Mouse (Mus musculus) brain, embryonic 14.5 days (tissue): ENCODE results near the gene Pop5. TPM values are rescaled to one million over a fixed set of nuclear protein-coding genes. Genes with fewer than 3 reads are reported as not detected.

Source experiments
- DNase-seq: peaks from one replicate; pipeline ENCODE4 v3.0.0-alpha.2; 2011; ENCODE audit warnings: low read depth
- CTCF ChIP-seq: fragments of 200-500 bp; IDR thresholded peaks from 2 replicates; pipeline ENCODE4 v1.5.1; 2012; ENCODE audit warnings: inconsistent platforms, mild to moderate bottlenecking, moderate library complexity, borderline replicate concordance; ENCODE audit not compliant: insufficient read depth, insufficient read length; ENCODE audit errors: extremely low read depth
- POLR2A ChIP-seq: fragments of 200-500 bp; IDR thresholded peaks from 2 replicates; pipeline ENCODE4 v1.6.1; 2012; ENCODE audit warnings: mild to moderate bottlenecking, inconsistent platforms, borderline replicate concordance; ENCODE audit not compliant: poor library complexity, insufficient read depth, insufficient read length, severe bottlenecking; ENCODE audit errors: extremely low read depth
- polyA plus RNA-seq: library from polyadenylated mRNA; depleted of rRNA; stranded (reverse); fragments of >200 nt; gene quantifications from 2 replicates; pipeline ENCODE4 v1.2.3, GENCODE M21; 2012

Gene Pop5
- polyA plus RNA-seq, 1 experiment = 57.0 TPM

DNA sequence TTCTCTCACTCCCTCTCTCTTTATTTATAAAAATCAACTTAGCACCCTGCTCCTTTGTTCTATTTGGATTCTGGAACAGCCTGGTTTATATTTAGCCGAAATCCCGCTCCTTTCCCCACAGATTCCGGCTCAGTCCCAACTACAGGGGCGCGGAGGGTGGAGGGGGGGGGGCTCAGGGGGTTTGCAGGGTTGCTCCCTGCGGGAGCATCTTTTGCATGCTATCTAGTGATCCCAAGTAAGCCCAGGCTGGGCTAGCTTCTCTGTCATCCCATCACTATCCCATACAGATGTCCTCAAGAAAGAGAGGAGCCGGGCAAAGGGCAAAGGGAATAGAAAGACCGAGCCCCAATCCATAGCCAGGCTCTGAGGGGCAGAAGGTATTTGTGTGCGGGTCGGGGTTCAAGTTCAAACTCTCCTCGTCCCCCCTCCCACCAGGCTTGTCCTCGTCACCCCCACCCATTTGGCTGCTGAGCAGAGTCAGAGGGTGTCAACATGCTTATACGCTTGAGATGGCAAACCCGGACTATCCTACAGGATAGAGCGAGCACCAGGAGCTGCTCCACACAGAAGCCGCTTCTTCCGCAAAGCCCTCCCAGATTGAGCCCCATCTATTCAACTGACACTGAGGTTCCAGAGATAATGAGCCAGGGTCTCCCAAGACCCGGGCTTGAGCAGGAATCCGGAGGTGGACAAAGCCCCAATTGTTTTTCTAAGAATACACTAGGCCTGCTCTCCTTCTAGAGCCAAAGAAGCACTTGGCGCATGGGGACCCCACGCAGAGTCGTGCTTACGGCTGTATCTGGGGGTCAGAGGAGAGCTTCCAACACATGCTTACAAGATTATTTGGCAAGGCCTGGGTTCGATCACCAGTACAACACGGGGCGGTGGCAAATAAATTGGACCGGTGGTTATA lies 20.1 kb upstream of the Pop5 start:
- peak; percentile 39 for DNase-seq
- TF ChIP-seq POLR2A = no peak
- no peak for TF ChIP-seq CTCF

DNA sequence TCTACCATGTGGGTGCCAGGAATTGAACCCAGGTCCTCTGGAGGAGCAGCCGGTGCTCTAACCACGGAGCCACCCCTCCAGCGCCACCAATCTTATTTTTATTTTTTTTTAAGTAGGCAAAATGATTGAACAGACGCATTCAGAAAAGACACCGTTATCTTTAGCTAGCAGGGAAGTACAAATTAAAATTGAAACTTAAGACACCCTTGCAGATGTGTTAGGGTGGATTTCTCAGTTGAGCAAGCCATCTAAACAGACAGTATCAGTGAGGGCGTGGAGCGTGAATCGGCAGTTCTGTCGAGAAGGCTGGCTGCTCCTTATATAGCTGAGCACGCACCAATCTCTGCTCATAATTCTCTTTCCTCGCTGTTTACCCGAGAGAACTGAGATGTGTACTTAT lies 17.6 kb upstream of the Pop5 start:
- TF ChIP-seq POLR2A (no peak), CTCF (no peak)
- DNase-seq = no peak

DNA sequence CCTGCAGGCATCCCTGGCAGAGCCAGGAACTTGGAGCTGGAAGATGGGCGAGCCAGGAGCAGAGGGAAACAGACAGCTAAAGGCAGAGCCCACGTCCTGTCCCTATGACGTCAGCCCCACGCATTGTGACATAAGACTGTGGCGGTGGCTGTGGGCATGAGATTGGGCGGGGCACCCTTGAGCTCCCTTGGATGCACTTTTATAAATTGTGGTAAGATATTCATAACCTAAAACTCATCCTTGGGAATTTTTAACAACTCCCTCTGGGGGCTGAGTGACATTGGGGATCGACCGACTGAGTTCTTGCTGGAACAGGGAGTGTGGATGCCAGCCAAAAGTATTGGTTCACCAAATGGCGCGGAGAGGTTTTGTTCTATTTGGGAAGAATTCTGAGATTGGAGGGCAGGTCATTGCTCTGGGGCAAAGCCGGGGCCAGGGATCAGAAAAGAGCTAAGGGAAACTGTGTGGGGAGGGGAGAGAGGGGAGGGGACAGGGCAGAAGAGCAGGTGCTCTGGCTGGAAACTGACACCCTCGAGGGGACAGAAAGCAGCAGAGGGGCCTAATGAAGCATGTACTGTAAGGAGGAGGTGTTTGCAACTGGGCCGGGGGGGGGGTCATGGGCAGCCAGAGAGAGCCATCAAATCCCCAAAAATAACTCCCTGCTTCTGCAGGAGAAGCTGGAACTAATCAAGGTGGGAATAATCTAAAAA lies 14.6 kb upstream of the Pop5 start:
- no peak for TF ChIP-seq POLR2A
- peak; percentile 45 for DNase-seq

DNA sequence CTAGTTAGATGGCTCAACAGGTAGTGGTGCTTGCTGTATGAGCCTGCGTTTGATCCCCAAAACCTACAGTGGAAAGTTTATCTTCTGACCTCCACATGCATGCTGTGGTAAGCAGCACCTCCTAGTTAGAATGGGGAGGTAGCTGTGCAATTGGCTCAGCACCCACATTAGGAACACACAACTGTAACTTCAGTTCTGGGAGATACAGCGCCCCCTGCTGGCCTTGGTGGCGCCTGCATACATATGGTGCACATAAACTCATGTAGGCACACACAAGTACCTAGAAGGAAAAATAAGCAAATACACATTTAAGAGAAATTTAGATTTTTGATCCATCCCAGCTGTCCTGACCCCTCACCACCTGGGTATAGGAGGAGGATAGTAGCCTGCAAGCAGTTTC lies 13.2 kb upstream of the Pop5 start:
- TF ChIP-seq POLR2A = no peak
- TF ChIP-seq CTCF = peak; percentile 30; the same call in 1 of the 2 replicates
- no peak for DNase-seq

DNA sequence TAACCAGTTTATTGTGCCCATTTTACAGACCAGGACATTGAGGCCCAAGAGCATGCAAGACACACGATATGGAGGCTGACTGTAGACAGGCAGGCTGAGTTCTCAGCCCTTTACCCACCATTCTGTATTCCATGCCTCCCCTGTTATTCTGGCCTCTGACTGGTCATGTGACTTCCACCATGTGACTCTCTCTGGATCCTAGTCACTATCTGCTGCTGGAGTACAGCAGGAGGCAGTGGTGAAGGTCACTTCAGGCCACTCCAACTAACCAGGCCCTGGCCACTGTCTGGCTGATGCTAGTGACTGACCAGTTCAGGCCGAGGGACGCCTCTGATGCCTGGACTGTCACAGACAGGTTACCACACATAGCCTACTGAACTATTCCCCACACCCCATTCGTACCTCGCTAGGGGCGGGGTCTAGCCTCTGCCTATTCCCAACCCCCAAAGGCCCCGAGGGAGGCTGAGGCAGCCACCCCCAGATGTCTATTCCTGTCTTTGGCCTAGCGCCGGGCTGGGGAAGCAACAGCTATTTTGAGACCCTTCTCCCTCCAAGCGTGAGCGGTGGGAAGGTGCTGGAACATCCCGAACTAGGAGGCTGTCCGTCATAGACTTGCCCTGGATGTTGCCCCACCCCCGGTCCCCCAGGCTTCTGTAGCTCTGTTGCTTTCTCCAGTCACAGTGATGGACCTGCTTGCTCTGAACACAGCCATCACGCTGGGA lies 4.6 kb upstream of the Pop5 start:
- TF ChIP-seq POLR2A = no peak
- TF ChIP-seq CTCF = no peak
- DNase-seq = no peak

DNA sequence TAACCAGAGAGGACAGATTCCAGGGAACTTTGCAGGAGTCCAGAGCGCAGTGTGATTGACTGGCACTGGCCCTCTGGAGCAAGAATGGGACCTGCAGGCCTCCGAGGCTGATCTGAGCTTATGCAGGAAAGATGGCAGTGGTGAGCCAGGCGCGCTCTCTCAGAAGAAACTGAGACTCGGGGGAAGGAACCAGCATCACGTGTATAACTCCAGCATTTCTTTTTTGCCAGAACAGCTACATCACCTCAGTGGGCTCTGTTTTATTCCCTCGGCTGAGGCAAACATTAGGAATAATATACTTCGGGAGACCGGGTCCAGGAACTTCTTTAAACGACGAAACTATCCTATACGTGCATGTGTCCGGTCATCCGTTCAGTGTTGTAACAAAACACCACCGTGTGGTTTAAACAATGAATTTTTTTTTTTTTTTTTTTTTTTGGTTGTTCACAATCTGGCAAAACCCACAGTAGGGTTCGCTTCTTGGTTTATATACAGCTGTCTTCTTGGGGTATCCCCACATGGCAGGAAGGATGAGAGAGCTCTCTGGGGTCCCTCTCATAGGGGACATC lies 4.0 kb upstream of the Pop5 start:
- no peak for DNase-seq
- TF ChIP-seq CTCF = no peak
- TF ChIP-seq POLR2A = no peak

DNA sequence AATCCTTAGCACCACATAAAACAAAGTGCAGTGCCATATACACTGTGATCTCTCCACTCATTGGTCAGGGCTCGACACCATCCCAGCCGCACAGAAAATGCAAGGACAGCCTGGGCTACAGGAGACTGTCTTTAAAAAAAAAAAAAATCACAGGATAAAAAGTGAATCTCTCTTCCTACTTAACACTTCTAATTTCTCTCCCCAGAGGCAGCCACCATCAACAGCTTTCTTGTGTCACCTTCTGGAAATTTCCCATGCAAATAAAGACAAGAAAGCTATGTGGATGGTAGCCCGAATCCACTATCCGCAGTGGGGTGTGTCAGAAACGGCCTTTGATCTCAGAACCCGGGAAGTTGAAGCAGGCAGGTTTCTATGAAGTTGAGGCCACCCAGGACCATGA lies 3.1 kb upstream of the Pop5 start:
- TF ChIP-seq POLR2A (no peak), CTCF (no peak)
- no peak for DNase-seq

DNA sequence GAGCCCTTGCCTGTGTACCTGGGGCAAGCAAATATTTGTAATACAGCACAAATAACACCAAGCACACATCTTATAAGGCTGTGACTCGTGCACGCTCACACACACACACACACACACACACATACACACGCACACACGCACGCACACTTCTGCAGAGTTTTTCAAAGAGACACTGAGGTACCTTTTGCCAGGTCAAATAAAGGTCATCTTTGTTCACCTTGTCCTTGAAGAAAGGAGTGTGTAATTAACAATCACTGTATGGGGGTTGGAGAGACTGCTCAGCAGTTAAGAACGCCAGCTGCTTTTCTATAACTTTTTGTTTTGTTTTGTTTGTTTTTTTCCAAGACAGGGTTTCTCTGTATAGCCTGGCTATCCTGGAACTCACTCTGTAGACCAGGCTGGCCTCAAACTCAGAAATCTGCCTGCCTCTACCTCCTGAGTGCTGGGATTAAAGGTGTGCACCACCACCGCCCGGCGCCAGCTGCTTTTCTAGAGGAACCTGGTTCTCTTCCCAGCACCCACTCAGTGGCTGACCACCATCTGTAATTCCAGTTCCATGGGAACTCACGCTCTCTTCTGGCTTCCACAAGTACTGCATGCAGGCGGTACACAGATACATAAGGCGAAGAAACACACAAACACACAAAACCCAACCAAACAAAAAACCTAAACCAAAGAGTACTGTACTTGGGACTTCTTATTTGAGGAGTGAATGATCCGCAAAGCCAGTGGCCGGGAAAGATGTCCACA lies 2.4 kb upstream of the Pop5 start:
- TF ChIP-seq POLR2A (no peak), CTCF (no peak)
- no peak for DNase-seq

DNA sequence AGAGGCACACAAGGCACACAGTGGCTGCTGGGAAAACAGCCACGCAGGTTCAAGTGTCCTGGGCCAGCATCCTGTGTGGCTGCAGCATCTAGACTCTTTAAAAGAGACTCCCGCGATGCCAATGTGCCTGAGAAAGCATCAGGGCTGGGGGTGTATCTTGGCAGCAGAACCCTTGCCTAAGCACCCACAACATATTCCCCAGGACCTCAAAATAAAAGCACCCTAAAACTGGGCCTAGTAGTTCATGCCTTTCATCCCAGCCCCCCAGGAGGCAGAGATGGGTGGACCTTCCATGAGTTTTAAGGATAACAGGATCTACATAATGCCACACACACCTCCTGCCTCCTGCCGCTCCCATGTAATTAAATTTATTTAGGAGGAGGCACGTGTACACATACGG lies 1.1 kb upstream of the Pop5 start:
- TF ChIP-seq POLR2A (no peak), CTCF (no peak)
- no peak for DNase-seq

DNA sequence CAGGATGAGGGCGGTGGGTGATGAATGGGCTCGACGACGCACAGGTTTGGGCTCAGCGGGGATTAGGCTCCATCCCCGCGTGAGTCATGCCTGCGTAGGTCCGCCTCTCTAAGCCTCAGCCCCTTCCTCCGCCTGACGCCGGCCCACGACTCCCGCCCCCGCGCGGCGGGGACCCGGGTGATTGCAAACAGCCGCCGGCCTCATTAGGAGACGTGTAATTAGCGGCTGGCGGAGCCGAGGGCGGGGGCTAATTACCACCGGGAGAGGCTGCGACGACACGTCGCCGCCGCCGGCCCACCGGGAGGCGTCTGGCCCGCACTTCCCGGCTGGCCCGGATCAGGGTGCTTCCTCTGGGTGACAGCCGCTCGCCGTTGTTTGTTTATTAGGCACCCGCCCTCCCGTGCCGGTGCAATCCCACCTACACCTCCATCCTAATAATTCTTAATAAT lies 289 bp upstream of the Pop5 start:
- DNase-seq = peak; percentile 77
- TF ChIP-seq CTCF = no peak
- no peak for TF ChIP-seq POLR2A
